Mouse (Mus musculus): ENCODE data around the gene Cfap54. TPM values are rescaled to one million over a fixed set of nuclear protein-coding genes. Genes with fewer than 3 reads are reported as not detected.

The Cfap54 gene
- total RNA-seq, 1 experiment from 2014 or later, result 3.4 TPM

DNA sequence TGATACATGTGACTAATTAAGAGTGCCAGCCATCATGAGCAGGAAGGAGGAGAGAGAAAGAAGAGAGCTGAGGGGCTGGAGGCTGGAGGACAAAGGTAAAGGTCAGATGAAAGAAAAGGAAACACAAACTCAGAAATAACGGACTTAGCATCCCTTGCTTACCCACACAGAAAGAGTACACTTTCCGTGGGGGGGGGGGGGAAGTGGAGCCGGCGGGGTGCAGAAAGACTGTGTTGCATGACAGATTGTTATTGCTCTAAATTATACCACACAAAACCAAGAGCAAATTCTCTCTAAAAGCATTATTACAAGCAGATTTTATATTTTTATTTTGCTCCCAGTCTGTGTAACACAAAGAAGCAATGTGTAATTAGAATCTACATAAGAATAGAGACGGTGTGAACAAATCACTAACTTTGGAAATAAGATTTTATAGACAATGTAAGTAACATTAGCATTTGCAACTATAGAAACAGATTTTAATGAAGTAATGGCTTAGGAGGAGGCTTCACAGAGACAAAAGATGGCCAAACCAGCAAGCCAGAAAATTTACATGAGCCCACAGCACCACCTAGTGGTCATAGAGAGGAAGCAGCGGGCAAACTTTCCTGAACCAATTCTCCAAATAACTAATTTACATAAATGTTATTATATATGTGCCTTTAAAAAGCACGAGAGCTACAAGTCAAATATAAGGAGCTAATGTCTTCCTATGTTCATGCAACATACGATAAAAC, 67.2 kb downstream of the Cfap54 start:
- ATAC-seq (replicated peaks in 1 of 2; ENCODE audit: insufficient read depth in 1 of 2, low FRiP score in 2 of 2, low TSS enrichment in 1 of 2, low read depth in 1 of 2, poor library complexity in 2 of 2, severe bottlenecking in 2 of 2), result peak in 1 of 2 experiments; percentile 48; a peak in 1 of 4 replicates

DNA sequence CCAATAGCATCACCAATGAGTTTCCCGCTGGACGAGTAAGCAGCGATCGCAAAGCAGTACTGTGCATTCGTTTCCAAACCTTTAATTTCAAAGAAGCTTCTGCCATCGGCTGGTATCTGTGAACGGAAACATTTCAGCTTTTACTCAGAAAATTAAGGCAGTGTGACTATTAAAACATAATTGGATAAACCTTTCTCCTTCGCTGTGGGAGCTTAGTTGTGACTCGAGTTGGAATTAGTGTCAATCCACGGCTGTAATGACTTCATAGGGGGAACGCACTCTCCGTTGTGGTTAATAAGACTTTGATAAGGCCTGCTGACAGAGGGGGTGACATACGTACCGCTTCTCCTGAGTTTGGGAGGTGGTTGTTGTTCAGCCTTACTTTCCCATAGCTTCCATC, 70.3 kb downstream of the Cfap54 start:
- no peak for ATAC-seq (replicated peaks in 1 of 2; ENCODE audit: insufficient read depth in 1 of 2, low FRiP score in 2 of 2, low TSS enrichment in 1 of 2, low read depth in 1 of 2, poor library complexity in 2 of 2, severe bottlenecking in 2 of 2)

DNA sequence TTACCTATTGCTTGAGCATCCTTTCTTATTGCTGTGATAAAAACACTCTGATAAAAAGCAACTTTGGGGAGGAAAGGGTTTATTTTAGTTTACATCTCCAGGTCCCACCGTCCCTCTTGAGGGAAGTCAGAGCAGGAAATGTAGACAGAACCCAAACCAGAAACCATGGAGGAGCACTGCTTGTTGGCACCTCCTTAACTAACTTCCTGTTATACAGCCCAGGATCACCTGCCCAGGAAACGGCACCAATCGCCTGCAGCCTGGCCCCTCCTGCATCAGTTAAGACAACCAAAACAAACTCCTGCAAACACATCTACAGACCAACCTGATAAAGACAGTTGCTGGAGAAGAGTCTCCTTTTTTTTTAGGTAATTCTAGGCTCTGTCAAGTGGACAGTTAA, 74.4 kb downstream of the Cfap54 start:
- ATAC-seq (replicated peaks in 1 of 2; ENCODE audit: insufficient read depth in 1 of 2, low FRiP score in 2 of 2, low TSS enrichment in 1 of 2, low read depth in 1 of 2, poor library complexity in 2 of 2, severe bottlenecking in 2 of 2), result peak in 1 of 2 experiments; percentile 72; a peak in 2 of 4 replicates

DNA sequence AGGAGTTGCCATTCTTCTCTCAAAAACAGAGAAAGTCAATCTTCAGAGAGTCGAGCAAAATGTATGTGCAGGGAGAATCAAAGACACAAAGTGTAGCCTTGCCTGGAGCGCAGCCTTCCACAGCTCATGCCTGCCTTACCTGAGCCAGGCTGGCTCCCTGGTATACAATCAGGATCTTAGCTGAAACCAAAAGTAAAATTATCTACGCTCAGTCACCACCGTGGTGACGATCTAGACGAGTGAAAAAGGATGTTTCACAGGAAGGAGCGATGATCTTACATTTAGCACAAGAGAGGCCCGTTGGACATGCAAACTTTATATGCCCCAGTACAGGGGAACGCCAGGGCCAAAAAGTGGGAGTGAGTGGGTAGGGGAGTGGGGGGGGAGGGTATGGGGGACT, 75.0 kb downstream of the Cfap54 start:
- ATAC-seq (replicated peaks in 1 of 2; ENCODE audit: insufficient read depth in 1 of 2, low FRiP score in 2 of 2, low TSS enrichment in 1 of 2, low read depth in 1 of 2, poor library complexity in 2 of 2, severe bottlenecking in 2 of 2), result peak in 1 of 2 experiments; percentile 60; a peak in 1 of 4 replicates

DNA sequence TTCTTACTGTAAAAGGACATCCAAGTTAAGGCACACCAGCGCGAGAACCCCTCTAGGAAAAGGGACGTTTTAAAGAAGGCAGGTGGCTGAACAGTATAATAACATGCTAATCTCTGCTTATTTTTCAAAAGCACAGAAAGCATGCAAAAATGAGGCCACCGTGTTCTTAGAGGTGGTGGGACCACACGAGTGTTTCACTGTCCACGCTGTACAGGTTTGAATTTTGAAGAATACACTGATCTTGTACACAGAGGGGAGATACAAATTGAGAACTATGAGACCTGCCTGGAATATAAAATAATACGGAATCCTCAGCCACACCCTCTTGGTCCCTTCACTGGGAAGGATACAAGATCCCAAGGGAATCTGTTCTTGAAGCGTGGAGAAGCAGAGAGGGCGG, 82.9 kb downstream of the Cfap54 start:
- no peak for ATAC-seq (replicated peaks in 1 of 2; ENCODE audit: insufficient read depth in 1 of 2, low FRiP score in 2 of 2, low TSS enrichment in 1 of 2, low read depth in 1 of 2, poor library complexity in 2 of 2, severe bottlenecking in 2 of 2)

DNA sequence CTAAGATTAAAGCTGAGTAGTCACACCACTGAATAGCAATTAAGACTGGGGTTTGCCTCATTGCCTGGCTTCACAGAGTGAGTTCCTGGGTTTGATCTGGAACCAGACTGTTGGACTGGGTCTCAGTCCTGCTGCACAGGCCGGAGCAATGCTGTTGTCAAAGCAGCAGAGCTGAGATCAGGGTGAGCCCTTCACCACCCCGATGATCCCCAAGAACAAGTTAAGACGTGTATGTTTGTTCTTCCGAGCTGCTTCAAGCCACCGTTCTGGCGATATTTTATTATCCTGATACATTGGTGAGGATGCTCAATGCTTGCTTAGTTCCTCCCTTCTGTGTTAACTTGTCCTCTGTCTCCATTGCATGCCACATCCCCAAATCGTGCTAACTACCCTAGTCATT, 86.2 kb downstream of the Cfap54 start:
- ATAC-seq (replicated peaks in 1 of 2; ENCODE audit: insufficient read depth in 1 of 2, low FRiP score in 2 of 2, low TSS enrichment in 1 of 2, low read depth in 1 of 2, poor library complexity in 2 of 2, severe bottlenecking in 2 of 2), result no peak

DNA sequence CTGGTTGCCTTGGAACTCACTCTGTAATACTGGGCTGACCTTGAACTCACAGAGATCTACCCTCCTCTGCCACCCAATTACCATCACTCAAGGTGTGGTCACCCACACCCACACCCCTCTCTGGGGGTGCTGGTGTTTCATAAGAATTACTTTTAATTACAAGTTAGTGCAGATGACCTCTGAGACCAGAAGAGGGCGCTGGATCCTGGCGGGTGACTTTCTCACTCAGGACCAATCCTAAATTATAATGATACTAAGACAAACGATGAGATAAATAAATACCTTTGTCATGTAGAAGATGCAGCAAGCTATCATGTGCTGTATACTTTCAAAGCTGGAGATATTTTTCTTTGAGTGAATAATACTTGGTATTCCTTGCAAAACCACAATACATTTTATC, 87.1 kb downstream of the Cfap54 start:
- peak in 1 of 2 experiments; percentile 32; a peak in 1 of 4 replicates for ATAC-seq (replicated peaks in 1 of 2; ENCODE audit: insufficient read depth in 1 of 2, low FRiP score in 2 of 2, low TSS enrichment in 1 of 2, low read depth in 1 of 2, poor library complexity in 2 of 2, severe bottlenecking in 2 of 2)

DNA sequence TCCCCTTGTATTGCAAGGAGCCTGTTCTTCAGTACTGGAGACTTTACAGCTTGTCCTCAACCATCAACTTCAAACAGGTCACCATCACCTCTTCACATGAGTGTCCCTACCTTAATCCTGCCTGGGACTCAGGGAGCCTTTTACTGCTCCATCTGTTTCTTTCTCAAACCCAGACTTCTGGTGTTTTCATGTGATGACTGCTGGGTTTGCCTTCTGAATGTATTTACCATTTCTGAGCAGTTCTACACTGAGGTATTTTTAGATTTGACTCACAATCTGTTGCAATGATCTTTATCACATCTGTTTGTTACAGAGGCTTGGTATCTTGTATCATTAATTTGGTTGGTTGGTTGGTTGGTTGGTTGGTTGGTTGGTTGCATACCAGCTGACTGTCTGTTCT, 88.9 kb downstream of the Cfap54 start:
- ATAC-seq (replicated peaks in 1 of 2; ENCODE audit: insufficient read depth in 1 of 2, low FRiP score in 2 of 2, low TSS enrichment in 1 of 2, low read depth in 1 of 2, poor library complexity in 2 of 2, severe bottlenecking in 2 of 2), result no peak

DNA sequence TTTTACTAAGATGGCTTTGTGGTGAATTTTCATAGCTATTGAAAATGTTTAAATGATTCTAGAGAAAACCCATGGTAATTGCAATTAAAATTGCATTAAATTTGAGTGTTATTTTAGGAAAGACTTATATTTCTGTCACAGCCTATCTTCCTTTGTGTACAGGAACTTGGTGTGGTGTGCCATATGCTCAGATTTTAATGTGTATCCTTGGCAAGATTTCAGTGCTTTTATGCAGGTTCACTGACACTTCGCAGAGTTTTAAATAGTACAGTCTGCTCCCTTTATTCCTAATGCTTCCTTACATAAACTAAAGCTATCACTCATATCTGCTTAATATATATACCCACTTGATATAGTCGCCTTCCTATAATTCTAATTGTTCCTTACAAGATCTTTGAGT, 90.8 kb downstream of the Cfap54 start:
- no peak for ATAC-seq (replicated peaks in 1 of 2; ENCODE audit: insufficient read depth in 1 of 2, low FRiP score in 2 of 2, low TSS enrichment in 1 of 2, low read depth in 1 of 2, poor library complexity in 2 of 2, severe bottlenecking in 2 of 2)

DNA sequence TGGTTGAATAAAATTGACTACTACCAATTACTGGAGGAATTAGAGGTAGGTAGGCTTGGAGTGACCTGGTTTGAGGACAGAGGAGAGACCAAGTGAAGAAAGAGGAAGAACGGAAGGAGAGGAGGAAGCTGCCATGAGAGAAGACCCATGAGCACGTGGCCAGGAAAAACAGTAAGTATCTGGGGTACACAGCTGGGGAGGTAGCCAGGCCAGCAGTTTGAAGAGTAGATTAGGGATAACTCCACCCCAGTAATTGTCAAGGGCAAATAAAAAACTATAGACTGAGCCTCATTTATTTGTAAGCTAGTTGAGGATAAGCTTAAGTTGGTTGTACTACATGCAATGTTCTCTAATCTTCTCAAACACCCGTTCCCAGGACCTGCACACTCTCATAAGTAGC, 116.3 kb downstream of the Cfap54 start:
- ATAC-seq (replicated peaks in 1 of 2; ENCODE audit: insufficient read depth in 1 of 2, low FRiP score in 2 of 2, low TSS enrichment in 1 of 2, low read depth in 1 of 2, poor library complexity in 2 of 2, severe bottlenecking in 2 of 2), result no peak

DNA sequence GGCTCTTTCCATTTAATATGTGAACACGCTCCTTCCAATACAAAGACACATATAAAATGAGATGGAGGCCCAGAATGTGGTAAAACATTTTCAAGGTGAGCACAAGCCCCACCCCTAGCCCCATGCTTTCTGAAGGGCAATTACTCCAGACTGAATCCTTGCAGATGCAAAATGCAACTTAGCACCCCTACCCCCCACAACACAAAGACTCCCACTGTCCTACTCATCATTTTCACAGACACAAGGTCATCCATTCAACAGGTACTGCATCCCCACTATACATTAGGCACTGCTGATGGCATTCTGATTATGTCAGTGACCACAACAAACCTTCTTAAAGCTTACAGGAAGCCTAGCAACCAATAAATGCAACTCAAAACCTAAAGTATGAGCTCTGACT, 131.4 kb downstream of the Cfap54 start:
- no peak for ATAC-seq (replicated peaks in 1 of 2; ENCODE audit: insufficient read depth in 1 of 2, low FRiP score in 2 of 2, low TSS enrichment in 1 of 2, low read depth in 1 of 2, poor library complexity in 2 of 2, severe bottlenecking in 2 of 2)

DNA sequence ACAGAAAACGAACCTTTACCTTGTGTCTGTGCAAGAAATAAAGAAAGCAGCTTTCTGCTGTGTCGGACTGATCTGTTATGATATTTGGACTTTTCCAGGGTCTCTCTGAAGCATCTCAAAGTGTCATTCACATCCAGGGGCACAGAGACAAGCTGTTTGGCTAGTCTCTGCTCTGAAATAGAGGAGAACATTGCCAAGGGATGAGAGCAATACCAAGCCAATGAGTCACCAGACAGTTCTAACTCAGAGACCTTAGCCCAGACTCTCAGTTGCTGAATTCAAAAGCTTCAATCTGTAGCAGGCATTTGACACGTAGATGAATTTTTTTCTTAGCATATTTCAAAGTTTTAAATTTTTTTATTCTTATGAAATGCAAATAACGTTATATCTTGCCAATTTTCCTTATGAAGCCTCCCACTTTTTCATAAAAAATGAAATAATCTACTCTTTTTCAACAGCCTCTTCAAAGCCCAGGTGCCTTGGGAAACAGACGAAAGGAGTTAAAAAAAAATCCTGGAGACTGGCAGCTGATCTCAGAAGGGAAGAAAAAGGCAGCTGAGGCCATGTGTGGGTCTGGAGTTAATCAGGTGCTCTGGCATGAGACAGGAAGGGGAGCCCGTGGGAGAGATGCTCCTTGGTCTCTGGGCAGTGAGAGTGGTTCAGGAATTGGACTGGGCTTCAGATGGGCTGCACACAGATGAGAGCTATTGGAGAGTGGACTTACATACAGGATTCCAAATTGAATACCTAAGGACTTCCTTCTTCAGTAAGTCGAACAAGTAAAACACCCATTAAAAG, 138.4 kb downstream of the Cfap54 start:
- no peak for ATAC-seq (replicated peaks in 1 of 2; ENCODE audit: insufficient read depth in 1 of 2, low FRiP score in 2 of 2, low TSS enrichment in 1 of 2, low read depth in 1 of 2, poor library complexity in 2 of 2, severe bottlenecking in 2 of 2)

DNA sequence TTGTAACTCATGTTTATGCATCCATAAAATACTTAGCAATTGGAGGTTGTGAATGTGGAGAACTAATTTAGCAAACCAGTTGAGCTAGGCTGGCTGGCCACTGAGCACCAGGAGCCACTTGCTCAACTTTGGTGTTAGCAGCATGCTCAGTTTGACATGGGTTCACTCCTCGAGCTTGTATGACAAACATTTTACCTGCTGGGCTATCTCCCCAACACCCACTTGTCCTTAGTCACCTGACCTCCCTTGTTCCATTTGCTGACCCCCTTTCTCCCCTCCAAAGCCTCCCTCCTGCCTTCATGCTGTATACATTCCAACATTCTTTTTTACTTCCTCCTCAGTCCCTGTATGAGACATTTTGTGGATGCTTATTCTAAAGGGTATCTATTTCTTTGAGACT, 139.8 kb downstream of the Cfap54 start:
- ATAC-seq (replicated peaks in 1 of 2; ENCODE audit: insufficient read depth in 1 of 2, low FRiP score in 2 of 2, low TSS enrichment in 1 of 2, low read depth in 1 of 2, poor library complexity in 2 of 2, severe bottlenecking in 2 of 2), result no peak

DNA sequence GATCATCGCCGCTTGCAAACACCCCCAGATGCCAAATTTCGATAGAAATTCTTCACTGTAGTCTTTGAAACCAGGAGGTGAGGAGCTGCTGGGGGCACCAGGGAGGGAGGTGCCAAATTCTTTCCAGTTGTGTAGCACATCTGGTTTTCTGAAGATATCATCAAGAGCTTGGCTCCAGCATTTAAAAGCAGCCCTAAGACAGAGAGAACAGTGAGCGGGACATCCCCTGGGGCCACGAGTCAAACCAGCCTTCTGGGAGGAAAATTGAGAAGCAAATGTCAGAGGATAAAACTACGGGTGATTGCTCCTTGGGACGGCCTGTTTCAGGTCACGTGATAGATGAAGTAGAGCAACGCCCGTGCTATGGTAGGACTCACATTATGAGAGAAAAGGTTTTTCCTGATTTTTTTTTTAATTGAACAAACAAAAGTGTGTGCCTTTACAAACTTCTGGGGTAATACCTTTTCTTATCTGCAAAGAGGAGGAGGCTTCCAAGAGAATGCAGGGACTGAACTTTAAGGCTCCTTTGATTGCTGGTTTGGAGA, 143.6 kb downstream of the Cfap54 start:
- no peak for ATAC-seq (replicated peaks in 1 of 2; ENCODE audit: insufficient read depth in 1 of 2, low FRiP score in 2 of 2, low TSS enrichment in 1 of 2, low read depth in 1 of 2, poor library complexity in 2 of 2, severe bottlenecking in 2 of 2)

DNA sequence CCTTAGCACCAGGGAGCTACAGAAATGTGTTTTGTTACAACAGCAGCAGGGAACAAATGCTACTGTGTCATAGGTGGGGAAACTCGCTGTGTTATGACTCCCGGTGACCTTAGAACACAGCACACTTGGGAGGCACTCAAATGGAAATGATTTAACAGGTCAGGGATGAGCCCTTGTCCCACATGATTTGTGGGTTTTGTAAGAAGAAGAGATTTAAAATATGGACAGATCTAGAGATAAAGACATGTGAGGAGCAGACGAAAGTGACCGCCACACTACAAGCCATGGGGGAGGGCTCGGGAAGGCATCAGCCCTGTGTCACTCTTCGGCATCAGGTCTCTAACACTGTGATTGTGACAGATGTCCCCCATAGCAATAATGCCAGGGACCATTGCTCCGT, 144.3 kb downstream of the Cfap54 start:
- ATAC-seq (replicated peaks in 1 of 2; ENCODE audit: insufficient read depth in 1 of 2, low FRiP score in 2 of 2, low TSS enrichment in 1 of 2, low read depth in 1 of 2, poor library complexity in 2 of 2, severe bottlenecking in 2 of 2), result no peak

DNA sequence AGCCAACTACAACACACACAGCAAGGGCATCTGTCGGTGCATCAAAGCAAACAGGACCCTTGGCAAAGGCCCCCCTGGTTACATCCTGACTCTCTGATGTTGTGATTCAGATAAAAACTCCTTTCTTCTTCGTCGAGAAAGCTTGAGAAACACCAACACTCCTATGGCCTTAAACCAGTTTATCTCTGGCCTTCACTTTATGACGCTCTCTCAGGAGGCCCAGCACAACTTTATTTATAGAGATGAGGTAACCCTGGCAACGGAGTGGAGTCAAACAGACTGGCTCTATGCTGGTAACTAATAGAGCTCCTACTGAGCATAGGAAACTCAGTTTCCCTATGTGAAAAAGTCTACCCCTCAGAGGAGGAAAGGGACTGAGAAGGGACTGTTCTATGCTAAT, 146.9 kb downstream of the Cfap54 start:
- ATAC-seq (replicated peaks in 1 of 2; ENCODE audit: insufficient read depth in 1 of 2, low FRiP score in 2 of 2, low TSS enrichment in 1 of 2, low read depth in 1 of 2, poor library complexity in 2 of 2, severe bottlenecking in 2 of 2), result no peak

DNA sequence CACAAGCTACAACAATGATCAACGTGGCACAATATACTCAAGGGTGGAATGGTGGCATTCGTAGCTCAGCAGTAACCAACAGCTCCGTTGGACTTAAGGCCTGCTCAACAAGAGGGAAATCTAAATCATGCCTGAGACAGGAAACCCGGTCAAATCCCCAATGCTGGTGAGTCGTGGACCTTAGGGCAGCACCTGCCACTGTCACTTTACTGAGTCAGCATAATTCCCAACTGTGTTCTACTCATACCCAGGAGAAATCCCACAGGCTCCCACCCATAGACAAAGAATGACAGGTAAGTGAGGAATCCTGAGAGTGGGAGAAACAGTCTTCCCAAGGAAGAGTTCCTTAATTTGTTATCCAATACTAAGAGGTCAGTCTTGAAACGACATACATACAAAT, 147.8 kb downstream of the Cfap54 start:
- no peak for ATAC-seq (replicated peaks in 1 of 2; ENCODE audit: insufficient read depth in 1 of 2, low FRiP score in 2 of 2, low TSS enrichment in 1 of 2, low read depth in 1 of 2, poor library complexity in 2 of 2, severe bottlenecking in 2 of 2)

DNA sequence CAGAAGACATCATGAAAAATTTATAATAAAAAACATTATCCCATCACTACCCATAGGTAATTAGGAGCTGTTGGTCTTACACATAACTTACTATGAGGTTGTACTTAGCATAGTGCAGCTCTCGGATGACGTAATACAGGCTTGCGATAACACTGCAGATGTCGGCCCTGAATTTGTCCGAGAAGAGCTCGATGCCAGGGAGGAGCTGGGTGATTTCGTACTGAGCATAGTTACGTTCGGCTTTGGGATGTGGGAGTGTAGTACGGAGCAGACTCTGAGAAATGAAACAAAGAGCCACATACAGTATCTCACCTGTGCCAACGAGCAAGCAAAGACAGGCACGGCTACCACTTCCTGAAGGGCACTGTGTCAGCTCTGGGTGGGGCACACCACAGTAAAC, 149.0 kb downstream of the Cfap54 start:
- ATAC-seq (replicated peaks in 1 of 2; ENCODE audit: insufficient read depth in 1 of 2, low FRiP score in 2 of 2, low TSS enrichment in 1 of 2, low read depth in 1 of 2, poor library complexity in 2 of 2, severe bottlenecking in 2 of 2), result no peak

Data from hematopoietic stem cell, adult 5-6 weeks (primary cell).